Mouse (Mus musculus): ENCODE measurements around the gene Rnf168.

GRCm38 (mm10) chr16:32291821-32292220 is 14.6 kb downstream of the Rnf168 start:
- TF ChIP-seq POLR2A (IDR thresholded peaks at IDR 0.05; ENCODE audit: insufficient read depth, low read depth, low read length) (no peak), CTCF (IDR thresholded peaks at IDR 0.05; ENCODE audit: insufficient read depth, low read depth, low read length) (no peak)
